In the genomic region with DNA sequence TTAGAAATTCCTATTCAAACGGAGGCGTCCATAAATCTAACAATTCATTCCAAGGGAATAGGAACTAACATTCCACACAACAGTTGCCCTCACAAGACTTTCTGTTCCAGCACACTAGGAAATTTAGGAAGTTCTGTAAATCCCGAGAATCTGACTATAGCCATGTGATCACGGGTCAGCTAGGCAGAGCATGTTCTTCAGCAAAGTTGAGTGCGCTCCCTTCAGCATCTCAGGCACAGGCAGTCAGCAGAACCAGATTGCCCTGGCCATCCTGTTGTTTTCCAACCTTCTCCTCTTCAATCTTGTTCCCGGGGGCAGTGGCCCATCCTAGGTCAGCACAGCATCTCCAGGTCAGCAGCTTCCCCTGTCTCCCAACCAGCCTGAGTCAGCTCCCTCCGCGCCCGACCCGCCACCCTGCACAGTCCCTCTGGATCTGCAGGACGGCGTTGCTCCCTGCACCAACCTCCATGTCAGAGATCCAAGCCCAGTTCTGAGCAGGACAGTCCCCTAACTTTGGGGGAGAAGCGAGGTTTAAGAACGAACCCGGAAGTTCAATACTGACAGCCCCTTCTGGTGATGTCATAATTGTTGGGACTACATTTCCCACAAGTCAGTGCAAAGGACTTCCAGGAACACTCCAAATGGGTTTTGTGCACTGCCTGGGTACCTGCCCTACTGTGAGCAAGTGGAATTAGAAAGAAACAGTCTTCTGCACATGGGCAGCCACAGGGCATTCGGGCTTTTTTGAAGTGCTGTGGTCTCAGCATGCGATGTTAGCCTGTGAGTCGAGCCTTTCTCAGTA, we compare ENCODE assay signal across 8 mouse cellular contexts. TPM values are rescaled to one million over a fixed set of nuclear protein-coding genes. Genes with fewer than 3 reads are reported as not detected.
DNase-seq lines count a peak whose midpoint lies in the region; ATAC-seq and TF ChIP-seq lines count a peak whose summit lies in the region.

No protein-coding gene starts in this region.

- DNase-seq in CH12.LX (ENCODE audit: extremely low read depth) = peak; percentile 89
- DNase-seq in c-Kit-positive CD71-negative TER-119-negative erythroid progenitor cells, embryonic 14.5 days (ENCODE audit: low read depth) = peak; percentile 62
- peak; percentile 56 for DNase-seq in fibroblast of lung, adult 2 months (ENCODE audit: low read depth)
- DNase-seq in kidney, postnatal 10 days = peak; percentile 72
- DNase-seq in liver, embryonic 11.5 days (ENCODE audit: low spot score) = peak; percentile 74
- DNase-seq in spleen, postnatal 4 days (ENCODE audit: low spot score in 2 of 2) = peak; percentile 54 to 71

- no peak for TF ChIP-seq CTCF in CH12.LX (conservative IDR thresholded peaks at IDR 0.05 in 1 of 2, IDR thresholded peaks at IDR 0.05 in 1 of 2; ENCODE audit: low read depth in 2 of 2, low read length in 2 of 2)

- H3K36me3 ChIP-seq in CH12.LX (replicated peaks in 1 of 2; ENCODE audit: control insufficient read depth in 1 of 2, insufficient read depth in 1 of 2, low read length in 1 of 2) (peaks cover 0 to 7% of the 10 kb centered on the region in 2 experiments), myocyte (ENCODE audit: control insufficient read depth, insufficient read depth) (no peaks in the 10 kb centered on the region)
- H3K36me3 ChIP-seq in heart, embryonic 14.5 days (ENCODE audit: control insufficient read depth, insufficient read depth, low read length) = no peaks in the 10 kb centered on the region
- 0 out of 2 replicates have a peak, but pooled peaks cover 2% of the 10 kb centered on the region for H3K36me3 ChIP-seq in liver, embryonic 11.5 days (ENCODE audit: control insufficient read depth, insufficient read depth, low read length)

- TF ChIP-seq EP300 in CH12.LX (IDR thresholded peaks at IDR 0.05; ENCODE audit: low read length) = no peak

- TF ChIP-seq RAD21 in CH12.LX (IDR thresholded peaks at IDR 0.05; ENCODE audit: low read depth, low read length) = no peak

- WGBS in heart, embryonic 14.5 days = 7% methylated on average over 18 of the region's 18 CpGs
- WGBS in liver, embryonic 11.5 days = 6% methylated on average over 18 of the region's 18 CpGs

- peaks cover 3% of the 10 kb centered on the region for H3K9me3 ChIP-seq in CH12.LX (replicated peaks; ENCODE audit: low read length)
- no peaks in the 10 kb centered on the region for H3K9me3 ChIP-seq in heart, embryonic 14.5 days (ENCODE audit: control insufficient read depth, low read length)
- peaks cover 4% of the 10 kb centered on the region; the same call in 1 of the 2 replicates for H3K9me3 ChIP-seq in liver, embryonic 11.5 days (ENCODE audit: control insufficient read depth, low read length)

- H3K4me2 ChIP-seq in CH12.LX (ENCODE audit: insufficient read depth, low read depth, poor library complexity, severe bottlenecking) (peak overlapping the region; percentile 83), myocyte (ENCODE audit: low read depth) (peak overlapping the region; percentile 92)
- peak overlapping the region; percentile 80 for H3K4me2 ChIP-seq in heart, embryonic 14.5 days (ENCODE audit: low read length)
- peak overlapping the region; percentile 79 for H3K4me2 ChIP-seq in liver, embryonic 11.5 days

- TF ChIP-seq POLR2A in CH12.LX (IDR thresholded peaks at IDR 0.05; ENCODE audit: low read depth, low read length) (peak; percentile 60), myocyte (IDR thresholded peaks at IDR 0.05; ENCODE audit: insufficient read length, low read depth) (no peak)

- in situ Hi-C loops in CH12.LX (cut with MboI; ENCODE audit: low pct_ligation_motif_present, low pct_unique_long_range_greater_than_20kb, low sequenced_read_pairs) = no loop called here

- H3K27me3 ChIP-seq in CH12.LX (replicated peaks) (no peaks in the 10 kb centered on the region), myocyte (ENCODE audit: control insufficient read depth, insufficient read depth, insufficient read length) (no peaks in the 10 kb centered on the region)
- H3K27me3 ChIP-seq in heart, embryonic 14.5 days (ENCODE audit: control insufficient read depth, insufficient read depth, low read length) = no peaks in the 10 kb centered on the region
- no peaks in the 10 kb centered on the region for H3K27me3 ChIP-seq in liver, embryonic 11.5 days (replicated peaks; ENCODE audit: control insufficient read depth, insufficient read depth, low read length)

- H3K4me3 ChIP-seq in CH12.LX (replicated peaks in 1 of 3; ENCODE audit: low read depth in 2 of 3, low read length in 2 of 3, poor library complexity in 1 of 3) = peak overlapping the region; percentile 70 to 99 (median 76)
- peak overlapping the region; percentile 73 to 97 for H3K4me3 ChIP-seq in heart, embryonic 14.5 days (ENCODE audit: control insufficient read depth in 1 of 2, insufficient read depth in 1 of 2, low read depth in 1 of 2, low read length in 2 of 2)
- peak overlapping the region; percentile 79 for H3K4me3 ChIP-seq in liver, embryonic 11.5 days (ENCODE audit: low read depth, low read length)
- peak overlapping the region; percentile 51 for H3K4me3 ChIP-seq in myocyte

- no peak overlapping the region for H3K27ac ChIP-seq in CH12.LX (ENCODE audit: insufficient read depth, low read depth)
- 0 out of 4 replicates have a peak overlapping the region, but pooled peaks of 1 of the 2 experiments have one; percentile 25 for H3K27ac ChIP-seq in heart, embryonic 14.5 days (replicated peaks in 1 of 2; ENCODE audit: control insufficient read depth in 1 of 2, insufficient read depth in 1 of 2, low read depth in 2 of 2, low read length in 2 of 2)
- no peak overlapping the region; the same call in 1 of the 2 replicates for H3K27ac ChIP-seq in liver, embryonic 11.5 days (ENCODE audit: low read depth, low read length)

- dilution Hi-C loops in CH12.LX (cut with MboI; ENCODE audit: extremely low pct_ligation_motif_present, extremely low pct_unique_long_range_greater_than_20kb, low sequenced_read_pairs) = no loop called here

- H3K79me2 ChIP-seq in CH12.LX (replicated peaks; ENCODE audit: control insufficient read depth, extremely low read depth, insufficient read depth, poor library complexity, severe bottlenecking) (0 out of 2 replicates have a peak, but pooled peaks cover 3% of the 10 kb centered on the region), myocyte (ENCODE audit: control insufficient read depth, insufficient read depth) (no peaks in the 10 kb centered on the region)

- peak overlapping the region; percentile 33 for H3ac ChIP-seq in myocyte (ENCODE audit: control insufficient read depth, insufficient read length)

- peaks cover 0 to 7% of the 10 kb centered on the region in 2 experiments; a peak in 1 of 4 replicates for H3K4me1 ChIP-seq in CH12.LX (ENCODE audit: control insufficient read depth in 1 of 2, insufficient read depth in 2 of 2)
- no peaks in the 10 kb centered on the region for H3K4me1 ChIP-seq in heart, embryonic 14.5 days (ENCODE audit: control insufficient read depth in 2 of 2, insufficient read depth in 2 of 2, low read length in 2 of 2)
- H3K4me1 ChIP-seq in liver, embryonic 11.5 days (replicated peaks; ENCODE audit: control insufficient read depth, insufficient read depth, low read length) = no peaks in the 10 kb centered on the region

- peak; percentile 92 for ATAC-seq in heart, embryonic 14.5 days (ENCODE audit: insufficient number of reproducible peaks, insufficient read depth, low FRiP score, low read depth)
- peak; percentile 99 for ATAC-seq in liver, embryonic 11.5 days (replicated peaks; ENCODE audit: low FRiP score)

- peak overlapping the region; percentile 81 for H3K9ac ChIP-seq in CH12.LX (ENCODE audit: insufficient read depth, low read depth)
- peak overlapping the region; percentile 77 for H3K9ac ChIP-seq in heart, embryonic 14.5 days (ENCODE audit: low read length)
- H3K9ac ChIP-seq in liver, embryonic 11.5 days (ENCODE audit: low read depth, low read length) = peak overlapping the region; percentile 74

TF ChIP-seq in CH12.LX, 34 proteins besides CTCF, POLR2A, EP300 and RAD21 (continues in another document):
- TF ChIP-seq ZMIZ1 (IDR thresholded peaks at IDR 0.05; ENCODE audit: low read depth, low read length) (no peak), ELF1 (IDR thresholded peaks at IDR 0.05; ENCODE audit: low read depth, low read length) (peak; percentile 98), MEF2A (IDR thresholded peaks at IDR 0.05; ENCODE audit: borderline replicate concordance, low read depth, low read length) (no peak; the same call in 1 of the 2 replicates), BHLHE40 (IDR thresholded peaks at IDR 0.05; ENCODE audit: low read depth, low read length) (no peak), IRF4 (IDR thresholded peaks at IDR 0.05; ENCODE audit: low read depth, low read length) (0 out of 2 replicates have a peak, but pooled peaks have one; percentile 24), ETS1 (conservative IDR thresholded peaks at IDR 0.05; ENCODE audit: low read depth, low read length) (peak; percentile 23; the same call in 1 of the 2 replicates), USF1 (IDR thresholded peaks at IDR 0.05; ENCODE audit: low read depth, low read length) (no peak)

TF ChIP-seq in myocyte, 11 proteins besides CTCF, POLR2A, EP300 and RAD21 (continues in another document):
- TF ChIP-seq TCF3 (IDR thresholded peaks at IDR 0.05; ENCODE audit: insufficient read length, low read depth) (no peak), CEBPB (IDR thresholded peaks at IDR 0.05; ENCODE audit: insufficient read depth, poor library complexity, severe bottlenecking) (no peak), MYOD1 (IDR thresholded peaks at IDR 0.05; ENCODE audit: control insufficient read depth in 1 of 3, insufficient read length in 2 of 3, low read depth in 2 of 3) (no peak), TCF12 (IDR thresholded peaks at IDR 0.05; ENCODE audit: insufficient read depth, poor library complexity, severe bottlenecking) (no peak), REST (IDR thresholded peaks at IDR 0.05; ENCODE audit: insufficient read depth, insufficient read length) (no peak), SRF (IDR thresholded peaks at IDR 0.05; ENCODE audit: control insufficient read depth, insufficient read length, low read depth) (no peak), MYOG (IDR thresholded peaks at IDR 0.05; ENCODE audit: control insufficient read depth in 1 of 3, insufficient read depth in 1 of 3, insufficient read length in 2 of 3, low read depth in 2 of 3) (no peak)

RNA-seq across cellular contexts. Expression of a gene that starts 9.5 kb away (rescaled TPM):
- 1.6 and 2.3 TPM in 2 replicates for total RNA-seq in CH12.LX (2012; rRNA removed)
- 3.2 and 3.3 TPM in 2 replicates for total RNA-seq in CH12.LX (2014; rRNA removed)
- polyA plus RNA-seq in CH12.LX (2012; ENCODE audit: insufficient read length, low read depth) = 1.6 and 2.4 TPM in 2 replicates
- 1.2 and 1.6 TPM in 2 replicates for polyA plus RNA-seq in heart, embryonic 14.5 days (2014; fragmentation: Nextera tagmentation; extraction: Ambion mirVana)
- 0.95 and 0.97 TPM in 2 replicates for polyA plus RNA-seq in liver, embryonic 11.5 days (2014; fragmentation: Nextera tagmentation; extraction: Ambion mirVana)
- polyA plus RNA-seq in myocyte (2012; fragmentation: generic; extraction: Trizol) = 0.20 TPM

RNA-seq across cellular contexts. Expression of a gene that starts 37.5 kb away (rescaled TPM):
- 0.97 and 0.98 TPM in 2 replicates for total RNA-seq in CH12.LX (2012; rRNA removed)
- total RNA-seq in CH12.LX (2014; rRNA removed) = 0.66 TPM in 1 of 2 replicates, not detected in the other
- 0.40 and 0.57 TPM in 2 replicates for polyA plus RNA-seq in CH12.LX (2012; ENCODE audit: insufficient read length, low read depth)
- polyA plus RNA-seq in heart, embryonic 14.5 days (2014; fragmentation: Nextera tagmentation; extraction: Ambion mirVana) = 0.94 and 1.7 TPM in 2 replicates
- polyA plus RNA-seq in liver, embryonic 11.5 days (2014; fragmentation: Nextera tagmentation; extraction: Ambion mirVana) = 0.40 TPM in 1 of 2 replicates, not detected in the other
- 0.10 TPM for polyA plus RNA-seq in myocyte (2012; fragmentation: generic; extraction: Trizol)
